Mouse (Mus musculus) brain, embryonic 14.5 days (tissue): Measurements from ENCODE around the gene Dhrs13. TPM values are rescaled to one million over a fixed set of nuclear protein-coding genes. Genes with fewer than 3 reads are reported as not detected.

Source experiments
- DNase-seq: peaks from one replicate; pipeline ENCODE4 v3.0.0-alpha.2; 2011; ENCODE audit warnings: low read depth
- CTCF ChIP-seq: fragments of 200-500 bp; IDR thresholded peaks from 2 replicates; pipeline ENCODE4 v1.5.1; 2012; ENCODE audit warnings: inconsistent platforms, mild to moderate bottlenecking, moderate library complexity, borderline replicate concordance; ENCODE audit not compliant: insufficient read depth, insufficient read length; ENCODE audit errors: extremely low read depth
- POLR2A ChIP-seq: fragments of 200-500 bp; IDR thresholded peaks from 2 replicates; pipeline ENCODE4 v1.6.1; 2012; ENCODE audit warnings: mild to moderate bottlenecking, inconsistent platforms, borderline replicate concordance; ENCODE audit not compliant: poor library complexity, insufficient read depth, insufficient read length, severe bottlenecking; ENCODE audit errors: extremely low read depth
- polyA plus RNA-seq: library from polyadenylated mRNA; depleted of rRNA; stranded (reverse); fragments of >200 nt; gene quantifications from 2 replicates; pipeline ENCODE4 v1.2.3, GENCODE M21; 2012; rRNA removed

Gene Dhrs13
- polyA plus RNA-seq, 1 experiment = 38.7 TPM

DNA sequence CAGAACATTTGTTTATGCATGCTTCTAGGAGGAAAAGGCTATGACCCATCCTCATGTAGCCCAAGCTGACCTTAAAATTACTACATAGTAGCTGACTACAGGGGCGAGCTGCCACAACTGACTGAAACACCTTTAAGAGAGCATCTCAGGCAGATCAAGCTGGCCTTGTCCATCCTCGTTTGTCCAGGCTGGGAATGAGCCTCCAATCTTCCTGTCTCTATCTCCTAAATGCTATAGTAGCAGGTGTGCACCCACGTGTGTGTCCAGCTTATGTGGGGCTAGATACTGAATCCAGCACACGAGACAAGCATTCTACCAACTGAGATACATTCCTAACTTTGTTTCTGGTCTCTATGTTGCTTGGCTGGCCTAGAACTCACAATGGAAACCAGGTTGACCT is 42.6 kb downstream of the Dhrs13 start:
- TF ChIP-seq POLR2A = no peak
- no peak for TF ChIP-seq CTCF
- no peak for DNase-seq

DNA sequence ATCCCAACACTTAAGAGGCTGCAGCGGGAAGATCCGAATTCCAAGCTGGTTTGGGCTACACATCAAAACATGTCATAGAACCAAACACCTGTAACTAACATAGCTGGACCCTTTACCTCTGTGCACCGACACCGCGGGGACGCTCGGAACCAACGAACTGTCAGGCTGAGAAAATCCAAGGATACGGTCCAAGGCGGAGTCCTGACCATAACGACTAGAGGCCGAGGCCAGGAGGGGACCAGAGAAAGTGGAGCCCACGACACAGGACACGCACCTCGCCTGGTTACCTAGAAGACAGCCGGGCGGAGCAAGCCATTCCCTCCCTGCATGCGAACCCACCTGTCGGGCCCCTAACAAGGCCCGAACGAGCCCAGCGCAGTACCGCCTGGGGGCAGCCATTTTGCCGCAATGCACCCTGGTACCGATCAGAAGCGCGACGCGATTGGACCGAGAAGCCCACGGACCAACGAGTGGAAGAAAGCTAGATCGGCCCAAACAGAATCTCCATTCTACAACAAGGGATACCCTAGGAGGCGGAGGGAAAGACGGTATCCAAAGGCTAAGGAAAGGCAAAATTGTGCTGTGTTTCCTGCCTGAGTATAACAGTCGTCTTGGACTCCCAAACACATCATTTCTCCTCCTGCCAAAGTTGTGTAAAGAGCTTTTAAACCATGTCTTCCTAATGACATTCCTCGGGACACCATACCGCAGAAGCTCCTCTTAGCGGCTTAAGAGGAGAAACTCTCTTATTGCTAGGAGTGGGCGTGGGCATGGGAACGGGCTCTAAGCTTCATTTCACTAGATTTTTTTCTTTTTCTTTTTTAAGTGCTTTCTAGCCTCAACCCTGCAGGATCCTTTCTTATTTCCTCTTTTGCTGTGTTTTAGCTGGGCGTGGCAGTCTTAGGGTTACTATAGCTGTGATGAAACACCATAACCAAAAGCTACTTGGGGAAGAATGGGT is 48.2 kb downstream of the Dhrs13 start, which contains the start of gene Eral1:
TSS of gene Eral1 (minus strand) at position 423 of the 961 bp plus-strand sequence.
- no peak for TF ChIP-seq CTCF
- TF ChIP-seq POLR2A = peak; percentile 78; the same call in 1 of the 2 replicates
- DNase-seq = peak; percentile 96

DNA sequence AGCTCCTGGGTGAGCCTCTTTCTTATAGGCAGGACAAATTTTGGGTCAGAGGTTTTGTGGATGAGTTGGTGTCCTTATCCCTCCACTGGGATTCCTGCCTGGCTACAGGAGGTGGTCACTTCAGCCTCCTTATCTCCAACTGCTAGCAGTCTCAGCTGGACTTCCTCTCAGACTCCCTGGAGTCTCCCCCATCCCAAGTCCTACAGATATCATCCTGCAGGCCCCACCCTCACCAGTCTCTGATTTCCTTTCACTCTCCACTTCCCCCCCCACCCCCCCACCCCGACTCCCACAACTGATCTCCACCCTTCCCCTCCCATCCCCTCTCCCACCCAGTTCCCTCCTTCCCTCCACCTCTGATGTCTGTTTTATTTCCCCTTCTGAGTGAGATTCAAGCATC is 51.5 kb downstream of the Dhrs13 start:
- TF ChIP-seq POLR2A = no peak
- no peak for TF ChIP-seq CTCF
- no peak for DNase-seq

DNA sequence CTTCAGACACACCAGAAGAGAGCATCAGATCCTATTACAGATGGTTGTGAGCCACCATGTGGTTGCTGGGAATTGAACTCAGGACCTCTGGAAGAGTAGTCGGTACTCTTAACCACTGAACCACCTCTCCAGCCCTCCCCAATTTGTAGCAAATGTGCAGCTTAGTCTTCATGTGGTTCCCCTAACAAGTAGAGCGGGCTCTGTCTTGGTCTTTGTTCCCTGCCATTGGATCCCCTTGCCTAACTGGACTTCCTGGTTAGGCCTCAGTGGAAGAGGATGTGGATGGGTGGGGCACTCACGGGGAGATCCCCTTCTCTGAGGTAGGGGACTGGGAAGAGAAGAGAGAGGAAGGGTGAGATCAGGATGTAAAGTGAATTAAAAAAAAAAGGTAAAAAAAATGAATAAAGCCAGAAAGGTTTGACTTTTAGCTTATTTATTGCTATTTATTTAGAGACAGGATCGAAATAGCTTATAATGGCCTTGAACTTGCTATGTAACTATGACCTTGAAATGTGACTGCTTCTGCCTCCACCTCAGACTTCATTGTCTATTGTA is 54.9 kb downstream of the Dhrs13 start:
- no peak for DNase-seq
- TF ChIP-seq CTCF (no peak), POLR2A (no peak)

Other genes starting within 250 kb of the Dhrs13 start
- not detected in 2 replicates for gene Gm10277, start 244.5 kb upstream of the Dhrs13 start, polyA plus RNA-seq
- 10.0 and 19.2 TPM in 2 replicates for gene Pipox, start 138.2 kb upstream of the Dhrs13 start, polyA plus RNA-seq
- gene Sez6, start 101.5 kb upstream of the Dhrs13 start, polyA plus RNA-seq = 173 and 174 TPM in 2 replicates
- 64.7 and 76.0 TPM in 2 replicates for gene Phf12, start 49.5 kb upstream of the Dhrs13 start, polyA plus RNA-seq
- gene Flot2, start 5.7 kb downstream of the Dhrs13 start, polyA plus RNA-seq = 111 and 112 TPM in 2 replicates
- gene Eral1, start 48.1 kb downstream of the Dhrs13 start, polyA plus RNA-seq = 31.5 and 40.6 TPM in 2 replicates
- 19.8 and 36.5 TPM in 2 replicates for gene Fam222b, start 62.4 kb downstream of the Dhrs13 start, polyA plus RNA-seq
- 204 and 250 TPM in 2 replicates for gene Traf4, start 133.3 kb downstream of the Dhrs13 start, polyA plus RNA-seq
- 8.1 and 13.8 TPM in 2 replicates for gene Nek8, start 144.4 kb downstream of the Dhrs13 start, polyA plus RNA-seq
- gene Tlcd1, start 144.4 kb downstream of the Dhrs13 start, polyA plus RNA-seq = 13.1 and 15.4 TPM in 2 replicates
- 1,462 and 1,587 TPM in 2 replicates for gene Rpl23a, start 151.3 kb downstream of the Dhrs13 start, polyA plus RNA-seq
- gene Rab34, start 156.2 kb downstream of the Dhrs13 start, polyA plus RNA-seq = 67.6 and 98.9 TPM in 2 replicates
- gene Proca1, start 161.1 kb downstream of the Dhrs13 start, polyA plus RNA-seq = 0.43 and 1.0 TPM in 2 replicates
- 109 and 130 TPM in 2 replicates for gene Sdf2, start 213.5 kb downstream of the Dhrs13 start, polyA plus RNA-seq
- 17.3 and 39.5 TPM in 2 replicates for gene Supt6, start 213.7 kb downstream of the Dhrs13 start, polyA plus RNA-seq
- 60.9 and 71.2 TPM in 2 replicates for gene 2610507B11Rik, start 229.5 kb downstream of the Dhrs13 start, polyA plus RNA-seq